Mouse (Mus musculus): ENCODE measurements around the gene Gm5127. TPM values are rescaled to one million over a fixed set of nuclear protein-coding genes. Genes with fewer than 3 reads are reported as not detected.

The Gm5127 gene
- polyA plus RNA-seq, 1 experiment from 2014 or later: 0.21 TPM

- Histone ChIP-seq H3K36me3 (ENCODE audit: control insufficient read depth, insufficient read depth, low read length) (no peaks in the 10 kb centered on the region), H3K4me3 (replicated peaks; ENCODE audit: low read length) (no peak overlapping the region), H3K27me3 (ENCODE audit: control insufficient read depth, insufficient read depth, low read length) (no peaks in the 10 kb centered on the region)
Observed at GRCm38 (mm10) chrX:106742241-106742640, 159.3 kb downstream of the Gm5127 start.

GRCm38 (mm10) chrX:106755272-106755671, 172.3 kb downstream of the Gm5127 start:
- H3K4me1 ChIP-seq (ENCODE audit: control insufficient read depth, insufficient read depth, low read length): no peaks in the 10 kb centered on the region
- H3K4me3 ChIP-seq (replicated peaks; ENCODE audit: low read length): no peak overlapping the region
- no peak overlapping the region for H3K27ac ChIP-seq (ENCODE audit: low read length)
- no peaks in the 10 kb centered on the region for H3K27me3 ChIP-seq (ENCODE audit: control insufficient read depth, insufficient read depth, low read length)
- no peak overlapping the region for H3K9ac ChIP-seq (ENCODE audit: low read length)
- no peaks in the 10 kb centered on the region for H3K36me3 ChIP-seq (ENCODE audit: control insufficient read depth, insufficient read depth, low read length)
- no peak overlapping the region for H3K4me2 ChIP-seq (ENCODE audit: low read depth, low read length)
- ATAC-seq (ENCODE audit: insufficient read depth, low FRiP score): no peak
- no peaks in the 10 kb centered on the region for H3K9me3 ChIP-seq (replicated peaks; ENCODE audit: control insufficient read depth, low read length)
- 62% methylated on average over 1 of the region's 1 CpGs for WGBS

More at GRCm38 (mm10) chrX:106742241-106742640, 159.3 kb downstream of the Gm5127 start:
- H3K9me3 ChIP-seq (replicated peaks; ENCODE audit: control insufficient read depth, low read length): no peaks in the 10 kb centered on the region
- no peak for ATAC-seq (ENCODE audit: insufficient read depth, low FRiP score)
- H3K4me1 ChIP-seq (ENCODE audit: control insufficient read depth, insufficient read depth, low read length): no peaks in the 10 kb centered on the region
- H3K4me2 ChIP-seq (ENCODE audit: low read depth, low read length): no peak overlapping the region
- no peak overlapping the region for H3K9ac ChIP-seq (ENCODE audit: low read length)
- H3K27ac ChIP-seq (ENCODE audit: low read length): no peak overlapping the region

Small RNA genes lying within 50 kb of the gene (microRNA-seq; reads per million reads assigned to microRNA genes)
- gene Gm22102: not detected

Other genes with a start within 250 kb of the Gm5127 start
- 3.6 and 4.6 TPM in 2 replicates for gene Fndc3c1, start 97.8 kb upstream of the Gm5127 start, polyA plus RNA-seq (2015; fragmentation: Nextera tagmentation; extraction: Ambion mirVana)
- gene Cysltr1, start 20.5 kb downstream of the Gm5127 start, polyA plus RNA-seq (2015; fragmentation: Nextera tagmentation; extraction: Ambion mirVana): 4.7 and 5.7 TPM in 2 replicates

Data from stomach, embryonic 16.5 days (tissue).